Mouse (Mus musculus): ENCODE data around the gene Sumo3. TPM values are rescaled to one million over a fixed set of nuclear protein-coding genes. Genes with fewer than 3 reads are reported as not detected.

The Sumo3 gene
- total RNA-seq, 2 experiments from 2014 or later, result 181 to 183 TPM

GRCm38 (mm10) chr10:77623639-77624400, 17.9 kb downstream of the Sumo3 start:
- no peak for DNase-seq (ENCODE audit: low spot score in 2 of 2)

GRCm38 (mm10) chr10:77624570-77624995, 18.7 kb downstream of the Sumo3 start:
- DNase-seq (ENCODE audit: low spot score in 2 of 2), result no peak

GRCm38 (mm10) chr10:77626036-77626435, 20.1 kb downstream of the Sumo3 start:
- no peak for DNase-seq (ENCODE audit: low spot score in 2 of 2)

- DNase-seq (ENCODE audit: low spot score in 2 of 2), result no peak
Measured at GRCm38 (mm10) chr10:77626591-77626990, 20.7 kb downstream of the Sumo3 start.

- peak; percentile 40 to 71 for DNase-seq (ENCODE audit: low spot score in 2 of 2)
Measured at GRCm38 (mm10) chr10:77627497-77627896, 21.6 kb downstream of the Sumo3 start.

- no peak for DNase-seq (ENCODE audit: low spot score in 2 of 2)
Measured at GRCm38 (mm10) chr10:77629163-77629562, 23.3 kb downstream of the Sumo3 start.

GRCm38 (mm10) chr10:77629970-77630369, 24.1 kb downstream of the Sumo3 start:
- DNase-seq (ENCODE audit: low spot score in 2 of 2), result no peak

- DNase-seq (ENCODE audit: low spot score in 2 of 2), result no peak
Measured at GRCm38 (mm10) chr10:77634016-77634415, 28.1 kb downstream of the Sumo3 start.

GRCm38 (mm10) chr10:77634452-77635231, 28.7 kb downstream of the Sumo3 start:
- no peak for DNase-seq (ENCODE audit: low spot score in 2 of 2)

GRCm38 (mm10) chr10:77636234-77636922, 30.5 kb downstream of the Sumo3 start:
- DNase-seq (ENCODE audit: low spot score in 2 of 2), result no peak

GRCm38 (mm10) chr10:77638956-77639355, 33.1 kb downstream of the Sumo3 start:
- DNase-seq (ENCODE audit: low spot score in 2 of 2), result no peak

- DNase-seq (ENCODE audit: low spot score in 2 of 2), result no peak
Measured at GRCm38 (mm10) chr10:77643160-77643559, 37.3 kb downstream of the Sumo3 start.

GRCm38 (mm10) chr10:77645571-77645970, 39.7 kb downstream of the Sumo3 start:
- DNase-seq (ENCODE audit: low spot score in 2 of 2), result no peak

- no peak for DNase-seq (ENCODE audit: low spot score in 2 of 2)
Measured at GRCm38 (mm10) chr10:77647461-77647860, 41.6 kb downstream of the Sumo3 start.

- DNase-seq (ENCODE audit: low spot score in 2 of 2), result no peak
Measured at GRCm38 (mm10) chr10:77647901-77648300, 42.0 kb downstream of the Sumo3 start.

- DNase-seq (ENCODE audit: low spot score in 2 of 2), result no peak
Measured at GRCm38 (mm10) chr10:77652046-77652445, 46.1 kb downstream of the Sumo3 start.

GRCm38 (mm10) chr10:77658286-77658994, 52.5 kb downstream of the Sumo3 start:
- DNase-seq (ENCODE audit: low spot score in 2 of 2), result no peak

GRCm38 (mm10) chr10:77663949-77664665, 58.2 kb downstream of the Sumo3 start:
- DNase-seq (ENCODE audit: low spot score in 2 of 2), result no peak

GRCm38 (mm10) chr10:77666342-77666741, 60.4 kb downstream of the Sumo3 start:
- no peak for DNase-seq (ENCODE audit: low spot score in 2 of 2)

- DNase-seq (ENCODE audit: low spot score in 2 of 2), result no peak
Measured at GRCm38 (mm10) chr10:77667402-77667801, 61.5 kb downstream of the Sumo3 start.

Measured in adrenal gland, postnatal 4 days (tissue).